Mouse (Mus musculus) midbrain, embryonic 16.5 days (tissue): ENCODE results near the gene Adarb2. TPM values are rescaled to one million over a fixed set of nuclear protein-coding genes. Genes with fewer than 3 reads are reported as not detected.

Experiments
- ATAC-seq: fragments of 200-750 bp; cut with Nextera tagmentation; 2 replicates; pipeline ENCODE4 v1.8.0; 2017; ENCODE audit warnings: moderate TSS enrichment
- H3K27ac ChIP-seq: fragments of 300-500 bp; sonication (generic); 2 replicates; pipeline ENCODE4 v1.5.1; 2014; ENCODE audit warnings: mild to moderate bottlenecking, low read length, mixed read lengths
- H3K27me3 ChIP-seq: fragments of 300-500 bp; sonication (generic); 2 replicates; pipeline ENCODE4 v1.6.1; 2014; ENCODE audit warnings: low read depth, low read length, mixed read lengths; ENCODE audit not compliant: control insufficient read depth, insufficient read depth
- H3K36me3 ChIP-seq: fragments of 300-500 bp; sonication (generic); 2 replicates; pipeline ENCODE4 v1.6.1; 2014; ENCODE audit warnings: mild to moderate bottlenecking, low read length, moderate library complexity, mixed read lengths; ENCODE audit not compliant: control insufficient read depth, insufficient read depth
- H3K4me1 ChIP-seq: fragments of 300-500 bp; sonication (generic); 2 replicates; pipeline ENCODE4 v1.6.1; 2014; ENCODE audit warnings: mild to moderate bottlenecking, low read length, mixed read lengths; ENCODE audit not compliant: control insufficient read depth, insufficient read depth
- H3K4me2 ChIP-seq: fragments of 300-500 bp; sonication (generic); 2 replicates; pipeline ENCODE4 v1.6.1; 2014; ENCODE audit warnings: mild to moderate bottlenecking, low read length, mixed read lengths
- H3K4me3 ChIP-seq: fragments of 300-500 bp; sonication (generic); 2 replicates; pipeline ENCODE4 v1.5.1; 2014; ENCODE audit warnings: low read depth, mild to moderate bottlenecking, low read length, moderate library complexity, mixed read lengths
- H3K9ac ChIP-seq: fragments of 300-500 bp; sonication (generic); 2 replicates; pipeline ENCODE4 v1.6.1; 2014; ENCODE audit warnings: low read depth, low read length, mixed read lengths
- H3K9me3 ChIP-seq: fragments of 300-500 bp; sonication (generic); replicated peaks from 2 replicates; pipeline ENCODE4 v1.6.1; 2014; ENCODE audit warnings: mild to moderate bottlenecking, low read length, mixed read lengths; ENCODE audit not compliant: control insufficient read depth, poor library complexity, severe bottlenecking
- WGBS: fragments of 180-500 bp; shearing (Covaris S2); extraction: QIAGEN DNeasy Blood & Tissue Kit; methylation state at CpG from one replicate; pipeline ENCODE4 v1.1.7; 2014; 5-methylcytosine and 5-hydroxymethylcytosine counted together
- polyA plus RNA-seq: library from polyadenylated mRNA; unstranded; fragments of >200 nt; fragmentation: Nextera tagmentation; extraction: Ambion mirVana; gene quantifications from 2 replicates; pipeline ENCODE4 v1.2.1, GENCODE M21; 2015

Adarb2 gene
- polyA plus RNA-seq, 1 experiment from 2014 or later, result 30.2 TPM

DNA sequence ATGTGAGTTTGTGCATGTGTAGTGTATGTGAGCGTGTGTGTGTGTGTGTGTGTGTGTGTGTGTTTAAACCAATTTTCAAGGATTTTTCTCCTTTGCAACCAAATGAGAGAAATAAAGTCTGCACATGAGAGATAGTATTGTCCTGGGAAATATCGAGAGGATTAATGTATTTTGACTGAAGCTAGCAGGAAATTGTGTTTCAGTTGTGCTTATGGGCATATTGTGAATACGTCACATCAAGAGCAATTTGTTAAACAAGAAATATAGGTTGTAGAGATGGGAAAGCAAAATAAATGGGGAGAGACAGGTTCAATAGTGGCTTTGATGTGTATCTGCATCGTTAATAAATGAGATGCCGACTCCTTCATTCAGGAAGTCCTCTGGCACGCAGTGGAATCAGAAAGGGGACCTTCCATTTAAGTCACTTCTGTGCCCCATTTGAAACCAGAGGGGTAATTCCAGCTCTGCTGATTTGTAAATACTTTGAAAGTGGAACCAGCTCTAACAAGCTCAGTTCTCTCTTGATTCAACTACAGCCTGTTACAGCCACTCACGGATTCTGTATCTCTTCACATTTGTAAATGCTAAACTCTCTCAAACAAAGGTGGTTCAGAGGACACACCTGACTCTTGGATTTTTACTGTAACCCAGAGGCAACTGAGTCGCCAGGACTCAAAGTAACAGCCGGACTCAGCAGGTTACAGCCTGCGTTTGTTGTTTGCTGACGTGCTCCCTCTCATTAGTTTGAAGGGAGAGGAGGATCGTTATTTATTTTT is 265.1 kb downstream of the Adarb2 start:
- no peak overlapping the region; the same call in 1 of the 2 replicates for H3K4me3 ChIP-seq
- H3K9ac ChIP-seq, result peak overlapping the region; percentile 30; the same call in 1 of the 2 replicates
- no peaks in the 10 kb centered on the region for H3K9me3 ChIP-seq
- 59% methylated on average over 12 of the region's 12 CpGs for WGBS
- H3K4me2 ChIP-seq, result peak overlapping the region; percentile 35; the same call in 1 of the 2 replicates
- peak overlapping the region; percentile 54 for H3K27ac ChIP-seq
- H3K27me3 ChIP-seq, result no peaks in the 10 kb centered on the region
- peaks cover 9% of the 10 kb centered on the region for H3K4me1 ChIP-seq
- peak; percentile 56; the same call in 1 of the 2 replicates for ATAC-seq
- no peaks in the 10 kb centered on the region for H3K36me3 ChIP-seq

DNA sequence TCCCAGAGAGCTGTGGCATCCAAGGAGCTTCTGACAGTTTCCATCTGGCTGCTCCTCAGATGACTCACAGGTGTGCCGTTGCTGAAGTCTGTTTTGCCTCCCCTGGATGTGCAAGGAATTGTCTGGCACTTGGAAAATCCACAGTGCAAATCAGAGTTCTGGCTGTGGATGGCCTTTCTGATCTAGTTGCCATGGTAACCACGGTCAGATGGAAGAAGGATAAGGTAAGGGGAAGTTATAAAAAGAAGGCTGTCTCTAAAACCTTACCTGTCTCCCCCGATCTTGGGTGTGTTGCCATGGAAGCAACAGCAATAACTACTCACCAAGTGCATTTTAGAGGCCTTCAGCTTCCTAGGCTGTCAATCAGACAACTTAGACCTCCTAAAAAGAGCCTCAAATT is 273.6 kb downstream of the Adarb2 start:
- no peaks in the 10 kb centered on the region for H3K27me3 ChIP-seq
- H3K4me3 ChIP-seq, result no peak overlapping the region
- ATAC-seq, result peak; percentile 91
- H3K9ac ChIP-seq, result no peak overlapping the region
- H3K36me3 ChIP-seq, result no peaks in the 10 kb centered on the region
- no peak overlapping the region for H3K4me2 ChIP-seq
- no peaks in the 10 kb centered on the region for H3K9me3 ChIP-seq
- no peaks in the 10 kb centered on the region; the same call in none of the 2 replicates for H3K4me1 ChIP-seq
- 46% methylated on average over 3 of the region's 3 CpGs for WGBS
- H3K27ac ChIP-seq, result peak overlapping the region; percentile 47; the same call in 1 of the 2 replicates

DNA sequence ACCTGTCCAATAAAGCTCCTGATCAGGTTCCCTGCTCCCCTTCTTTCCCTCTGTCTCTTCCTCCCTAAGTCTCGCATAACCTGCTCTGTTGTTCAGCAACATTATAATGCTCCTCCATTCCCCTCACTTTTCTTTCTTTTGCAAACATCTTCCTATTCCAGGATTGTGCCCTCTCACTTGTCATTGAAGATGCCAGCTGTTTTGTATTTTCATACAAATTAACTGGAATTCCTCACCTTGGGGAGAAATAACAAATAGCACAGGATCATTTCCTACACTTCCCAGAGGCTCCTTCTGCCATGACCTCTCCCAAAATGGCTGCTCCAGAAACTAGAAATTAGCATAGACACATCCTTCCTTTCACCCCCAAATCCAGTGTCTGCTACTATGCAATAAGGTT is 276.1 kb downstream of the Adarb2 start:
- no peak overlapping the region for H3K4me3 ChIP-seq
- no peaks in the 10 kb centered on the region for H3K9me3 ChIP-seq
- H3K36me3 ChIP-seq, result no peaks in the 10 kb centered on the region
- H3K4me2 ChIP-seq, result no peak overlapping the region
- H3K27me3 ChIP-seq, result no peaks in the 10 kb centered on the region
- no peak overlapping the region for H3K27ac ChIP-seq
- ATAC-seq, result no peak
- 88% methylated on average over 1 of the region's 1 CpGs for WGBS
- H3K9ac ChIP-seq, result no peak overlapping the region
- no peaks in the 10 kb centered on the region; the same call in none of the 2 replicates for H3K4me1 ChIP-seq

DNA sequence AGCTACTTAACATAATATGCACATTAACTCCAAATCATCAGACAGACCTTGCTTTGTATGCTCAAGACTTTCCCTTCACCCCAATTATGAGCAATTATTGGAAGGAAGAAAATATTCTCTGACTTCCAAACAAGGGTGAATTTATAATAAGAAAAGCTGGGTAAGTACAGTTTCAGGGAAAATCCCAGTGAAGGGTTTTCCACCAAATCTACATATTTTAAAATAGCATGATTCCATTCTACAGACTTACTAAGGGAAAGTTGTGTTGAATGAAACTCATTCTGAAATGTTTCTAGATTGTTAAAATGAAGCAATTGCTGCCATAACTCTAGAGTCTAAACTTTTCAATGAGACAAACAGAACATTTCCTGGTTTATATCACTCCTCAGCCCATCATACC is 277.3 kb downstream of the Adarb2 start:
- H3K4me1 ChIP-seq, result no peaks in the 10 kb centered on the region; the same call in none of the 2 replicates

DNA sequence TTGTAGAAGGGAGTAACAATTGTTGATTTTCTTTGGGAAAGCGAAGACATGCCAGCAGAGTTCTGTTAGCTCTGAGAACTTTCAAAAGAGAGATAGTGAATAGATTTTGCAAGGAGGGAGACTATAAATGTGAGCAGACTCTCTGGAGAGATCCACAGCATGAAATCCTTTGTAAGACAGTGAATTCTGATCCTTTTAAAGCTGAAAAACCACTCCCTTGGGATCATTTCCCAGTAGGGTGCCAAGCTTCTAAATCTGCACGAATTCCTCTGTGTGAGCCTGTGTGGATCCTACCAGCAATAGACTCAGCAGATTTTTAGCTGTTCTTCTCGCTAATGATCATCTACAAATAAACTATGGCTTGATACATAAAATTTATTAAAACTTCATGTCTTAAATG is 278.7 kb downstream of the Adarb2 start:
- Histone ChIP-seq H3K36me3 (no peaks in the 10 kb centered on the region), H3K9ac (no peak overlapping the region), H3K27ac (no peak overlapping the region), H3K4me3 (no peak overlapping the region), H3K4me2 (no peak overlapping the region), H3K4me1 (no peaks in the 10 kb centered on the region; the same call in none of the 2 replicates), H3K27me3 (no peaks in the 10 kb centered on the region), H3K9me3 (no peaks in the 10 kb centered on the region)
- ATAC-seq, result no peak
- 27% methylated on average over 3 of the region's 3 CpGs for WGBS

More for the DNA sequence above, 277.3 kb downstream of the Adarb2 start:
- Histone ChIP-seq H3K4me3 (no peak overlapping the region), H3K36me3 (no peaks in the 10 kb centered on the region), H3K27ac (no peak overlapping the region), H3K9ac (no peak overlapping the region), H3K9me3 (no peaks in the 10 kb centered on the region), H3K4me2 (no peak overlapping the region), H3K27me3 (no peaks in the 10 kb centered on the region)
- ATAC-seq, result no peak

DNA sequence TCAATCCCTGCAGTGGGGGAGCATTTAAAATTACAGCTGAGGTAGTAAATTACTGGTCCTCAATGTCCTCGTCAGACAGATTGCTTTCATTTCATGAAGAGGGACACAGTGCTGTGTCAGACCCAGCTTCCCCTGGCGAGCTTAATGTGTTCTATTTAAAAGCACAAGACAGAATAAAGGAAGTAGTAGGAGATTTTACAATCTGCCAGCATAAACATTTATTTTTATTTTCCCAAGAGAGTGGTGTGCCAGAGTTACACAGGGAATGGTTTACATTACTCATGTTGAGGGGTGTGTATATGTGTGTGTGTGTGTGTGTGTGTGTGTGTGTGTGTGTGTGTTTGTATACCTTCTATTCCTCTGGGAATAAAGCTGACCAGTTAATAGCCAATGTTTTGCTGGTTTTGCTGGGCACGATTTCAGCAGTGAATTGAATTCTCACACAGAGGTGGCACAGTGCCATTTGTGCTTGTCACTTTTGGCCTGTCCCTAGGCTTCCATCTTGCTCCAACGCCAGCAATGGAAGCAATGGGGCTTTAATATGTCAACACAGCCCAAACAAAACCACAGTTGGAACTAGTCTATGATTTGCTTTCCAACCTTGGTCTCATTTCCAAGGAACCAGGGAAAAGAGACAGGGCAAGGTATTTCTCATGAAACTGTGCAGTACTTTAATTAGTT is 282.1 kb downstream of the Adarb2 start:
- Histone ChIP-seq H3K27me3 (no peaks in the 10 kb centered on the region), H3K4me3 (no peak overlapping the region), H3K4me1 (no peaks in the 10 kb centered on the region), H3K9ac (no peak overlapping the region), H3K27ac (no peak overlapping the region), H3K4me2 (no peak overlapping the region), H3K36me3 (no peaks in the 10 kb centered on the region), H3K9me3 (no peaks in the 10 kb centered on the region)
- 55% methylated on average over 4 of the region's 4 CpGs for WGBS
- ATAC-seq, result peak; percentile 51; the same call in 1 of the 2 replicates

DNA sequence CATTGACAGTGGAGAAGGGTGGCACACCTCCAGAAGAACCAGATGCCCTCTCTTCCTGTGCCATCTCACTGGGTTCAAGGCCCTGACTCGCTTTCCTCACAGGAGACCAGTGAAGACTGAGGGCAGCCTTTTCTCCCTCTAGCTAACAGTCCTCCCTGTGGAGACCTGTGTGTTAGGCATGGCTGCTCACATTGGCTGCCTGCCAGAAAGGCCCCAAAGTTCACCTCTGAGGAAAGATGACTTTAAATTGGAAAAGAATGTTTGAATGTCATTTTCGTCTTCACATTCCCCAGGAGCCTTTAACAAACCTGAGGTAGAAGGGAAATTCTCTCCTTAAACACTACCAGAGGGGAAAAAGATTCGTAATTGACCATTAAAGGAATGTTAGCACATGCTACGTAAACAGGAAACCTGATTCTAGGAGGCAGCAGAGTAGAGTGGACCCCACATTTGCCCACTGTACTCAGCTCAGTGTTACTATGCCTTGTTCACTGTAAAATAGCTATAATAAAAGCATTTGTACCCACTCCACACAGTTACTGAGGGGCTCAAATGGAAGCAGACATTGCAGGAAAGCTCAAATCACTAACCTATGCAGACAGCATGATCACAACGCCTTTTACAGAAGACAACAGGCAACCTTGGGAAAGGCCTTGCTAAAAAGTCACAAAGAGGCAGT is 285.2 kb downstream of the Adarb2 start:
- 73% methylated on average over 5 of the region's 5 CpGs for WGBS

DNA sequence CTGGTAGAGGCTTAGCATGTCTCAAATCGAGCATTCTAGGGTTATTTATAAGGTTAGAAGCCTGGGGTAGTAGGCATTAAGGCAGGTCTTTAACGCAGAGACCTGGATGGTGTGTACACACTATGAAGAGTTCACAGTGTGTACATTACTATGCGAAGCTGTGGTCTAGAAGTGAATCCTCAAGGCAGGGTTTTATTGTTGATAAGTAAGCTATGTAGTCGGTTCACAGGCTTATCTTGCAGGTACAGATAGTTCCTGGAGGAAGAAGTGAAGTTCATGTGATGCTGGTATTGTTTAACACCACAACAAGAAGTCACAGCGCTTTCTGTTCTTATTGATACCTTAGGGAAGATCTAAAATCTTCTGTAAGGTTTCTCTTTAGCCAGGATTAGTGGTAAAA is 290.7 kb downstream of the Adarb2 start:
- ATAC-seq, result no peak
- no peak overlapping the region for H3K27ac ChIP-seq
- no peaks in the 10 kb centered on the region for H3K27me3 ChIP-seq
- H3K36me3 ChIP-seq, result no peaks in the 10 kb centered on the region
- H3K4me3 ChIP-seq, result no peak overlapping the region
- H3K9me3 ChIP-seq, result no peaks in the 10 kb centered on the region
- WGBS, result 81% methylated on average over 5 of the region's 5 CpGs
- no peak overlapping the region for H3K4me2 ChIP-seq
- H3K9ac ChIP-seq, result no peak overlapping the region
- no peaks in the 10 kb centered on the region for H3K4me1 ChIP-seq

More for the DNA sequence above, 285.2 kb downstream of the Adarb2 start:
- H3K9ac ChIP-seq, result no peak overlapping the region
- no peaks in the 10 kb centered on the region for H3K4me1 ChIP-seq
- no peaks in the 10 kb centered on the region for H3K27me3 ChIP-seq
- H3K4me2 ChIP-seq, result no peak overlapping the region
- ATAC-seq, result no peak
- no peak overlapping the region for H3K4me3 ChIP-seq
- no peaks in the 10 kb centered on the region for H3K9me3 ChIP-seq
- no peaks in the 10 kb centered on the region for H3K36me3 ChIP-seq
- H3K27ac ChIP-seq, result no peak overlapping the region
